Mouse (Mus musculus): ENCODE measurements around the gene Bub3.

DNA sequence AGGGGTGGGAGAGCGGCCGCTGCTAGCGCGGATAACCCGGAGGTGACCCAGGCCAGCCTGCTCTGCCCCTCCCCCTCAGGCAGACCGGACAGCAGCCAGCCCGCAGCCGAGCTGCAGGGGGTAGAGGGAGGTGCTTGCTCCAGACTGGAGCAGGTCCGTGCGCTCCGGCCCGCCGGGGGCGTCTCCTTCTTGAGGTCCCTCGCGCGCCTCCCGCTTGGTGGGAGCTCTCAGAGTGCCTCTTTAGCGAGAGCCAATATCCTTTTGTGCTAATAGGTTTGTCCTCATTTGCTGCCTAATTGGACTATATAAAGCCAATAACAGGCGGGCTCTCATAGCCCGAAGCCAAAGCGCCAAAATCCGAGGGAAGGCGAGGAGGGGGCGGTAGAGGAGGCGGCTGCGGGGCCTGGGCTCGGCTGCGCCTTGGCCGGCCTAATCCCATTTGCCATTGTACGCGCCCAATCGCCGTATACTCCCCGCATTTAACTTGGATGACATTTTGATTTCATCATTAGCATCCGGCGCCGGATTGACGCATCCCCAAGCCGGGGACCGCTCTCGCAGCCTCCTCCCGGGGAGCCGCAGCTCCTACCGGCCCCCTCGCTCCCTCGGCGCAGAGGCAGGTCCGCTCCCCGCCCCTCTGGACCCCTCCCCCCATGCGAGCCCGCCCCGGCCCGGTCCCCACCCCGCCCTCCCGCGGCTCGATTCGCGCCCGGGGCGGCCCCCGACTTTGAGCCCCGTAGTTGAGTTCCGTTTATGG lies 17.7 kb upstream of the Bub3 start, which contains the start of gene Hmx3:
- no peak for TF ChIP-seq NRF1 (IDR thresholded peaks at IDR 0.05; ENCODE audit: insufficient read depth, low read depth, low read length, poor library complexity, severe bottlenecking)
- TF ChIP-seq EP300 (IDR thresholded peaks at IDR 0.05; ENCODE audit: low read depth in 1 of 2, low read length in 2 of 2): no peak
- no peak for TF ChIP-seq CTCF (IDR thresholded peaks at IDR 0.05 in 2 of 3, conservative IDR thresholded peaks at IDR 0.05 in 1 of 3; ENCODE audit: control insufficient read depth in 1 of 3, insufficient read depth in 1 of 3, low read depth in 2 of 3, low read length in 3 of 3, poor library complexity in 1 of 3, severe bottlenecking in 1 of 3)
- TF ChIP-seq JUND (IDR thresholded peaks at IDR 0.05; ENCODE audit: low read depth, low read length): no peak
- TF ChIP-seq MEF2A (IDR thresholded peaks at IDR 0.05; ENCODE audit: extremely low read depth, insufficient replicate concordance, low read depth, low read length, poor library complexity, severe bottlenecking): no peak
- TF ChIP-seq MYB (IDR thresholded peaks at IDR 0.05; ENCODE audit: low read depth, low read length): no peak
- no peak for TF ChIP-seq MAZ (IDR thresholded peaks at IDR 0.05; ENCODE audit: low read depth, low read length)
